Mouse (Mus musculus) monocyte, adult 2 months (primary cell): Measurements from ENCODE around the gene Zmat1.
"Not testable (repeated sequence)": the region's sequence is repeated elsewhere in the genome, so short reads cannot be mapped to it uniquely, and the experiment has no call there.

Experiments used
- DNase-seq, 2 experiments: peaks; one replicate each; pipeline ENCODE4 v3.0.0; 2022; ENCODE audit warnings: low spot score in 2 of 2, low read depth in 1 of 2

Zmat1 gene

GRCm38 (mm10) chrX:135008720-135009470 lies at the start of gene Zmat1:
Zmat1 (minus strand) TSS chrX:135009209.
- DNase-seq = peak; percentile 66 to 80

- DNase-seq = not testable (repeated sequence)
Measured at GRCm38 (mm10) chrX:135053939-135054338, 44.9 kb upstream of the Zmat1 start.

GRCm38 (mm10) chrX:135035962-135036375 lies 27.0 kb upstream of the Zmat1 start:
- no peak for DNase-seq

- no peak for DNase-seq
Measured at GRCm38 (mm10) chrX:135025135-135025534, 16.1 kb upstream of the Zmat1 start.

- DNase-seq = no peak
Measured at GRCm38 (mm10) chrX:135011381-135011780, 2.4 kb upstream of the Zmat1 start.

GRCm38 (mm10) chrX:135009471-135009815 lies 434 bp upstream of the Zmat1 start:
- DNase-seq = no peak

GRCm38 (mm10) chrX:135008021-135008420 lies 988 bp downstream of the Zmat1 start:
- no peak for DNase-seq

GRCm38 (mm10) chrX:134964546-134964945 lies 44.5 kb downstream of the Zmat1 start, which contains the start of gene Nxf2:
Nxf2 (minus strand) TSS chrX:134964754.
- DNase-seq = no peak

- peak; percentile 8 to 18 for DNase-seq
Measured at GRCm38 (mm10) chrX:134963305-134964094, 45.5 kb downstream of the Zmat1 start.

- peak in 1 of 2 experiments; percentile 14 for DNase-seq
Measured at GRCm38 (mm10) chrX:134930361-134930760, 78.6 kb downstream of the Zmat1 start.

GRCm38 (mm10) chrX:134929927-134930326 lies 79.1 kb downstream of the Zmat1 start:
- DNase-seq = no peak

GRCm38 (mm10) chrX:134925058-134925457 lies 84.0 kb downstream of the Zmat1 start:
- no peak for DNase-seq

GRCm38 (mm10) chrX:134923675-134924424 lies 85.2 kb downstream of the Zmat1 start:
- no peak for DNase-seq
